ENCODE assay signal across 8 mouse cellular contexts in genomic region chr12:55078706-55079105, GRCm38 (mm10). TPM values are rescaled to one million over a fixed set of nuclear protein-coding genes. Genes with fewer than 3 reads are reported as not detected.
DNase-seq lines count a peak whose midpoint lies in the region; ATAC-seq and TF ChIP-seq lines count a peak whose summit lies in the region.
"Not testable (repeated sequence)": the region's sequence is repeated elsewhere in the genome, so short reads cannot be mapped to it uniquely, and the experiment has no call there.

No protein-coding gene starts in this region.

- H3K9ac ChIP-seq in hindbrain, embryonic 14.5 days; liver, postnatal 0 days (replicated peaks): not testable (repeated sequence)

- WGBS in forebrain, embryonic 10.5 days: 43% methylated on average over 2 of the region's 2 CpGs
- 47% methylated on average over 2 of the region's 2 CpGs for WGBS in hindbrain, embryonic 14.5 days
- WGBS in liver, postnatal 0 days (ENCODE audit: insufficient replicate concordance): 27% methylated on average over 2 of the region's 2 CpGs

- peak overlapping the region; percentile 71; the same call in 1 of the 2 replicates for H3K4me3 ChIP-seq in forebrain, embryonic 10.5 days
- H3K4me3 ChIP-seq in hindbrain, embryonic 14.5 days (replicated peaks; ENCODE audit: low read length); layer of hippocampus, adult 2 months; liver, postnatal 0 days (ENCODE audit: low read depth, low read length): not testable (repeated sequence)
- peak overlapping the region; percentile 49 for H3K4me3 ChIP-seq in myocyte

- H3K27me3 ChIP-seq in forebrain, embryonic 10.5 days (ENCODE audit: poor library complexity, severe bottlenecking); hindbrain, embryonic 14.5 days (ENCODE audit: control insufficient read depth, insufficient read depth, low read length); liver, postnatal 0 days (ENCODE audit: insufficient read depth, low read length); myocyte (ENCODE audit: control insufficient read depth, insufficient read depth, insufficient read length): not testable (repeated sequence)

- TF ChIP-seq EP300 in liver, postnatal 0 days (IDR thresholded peaks at IDR 0.05; ENCODE audit: low read depth): not testable (repeated sequence)

- not testable (repeated sequence) for H3K36me3 ChIP-seq in forebrain, embryonic 10.5 days (replicated peaks); hindbrain, embryonic 14.5 days (replicated peaks; ENCODE audit: control insufficient read depth, insufficient read depth); liver, postnatal 0 days (replicated peaks; ENCODE audit: insufficient read depth, low read length); myocyte (ENCODE audit: control insufficient read depth, insufficient read depth)

- TF ChIP-seq POLR2A in myocyte (IDR thresholded peaks at IDR 0.05; ENCODE audit: insufficient read length, low read depth): not testable (repeated sequence)

- not testable (repeated sequence) for ATAC-seq in hindbrain, embryonic 14.5 days (ENCODE audit: low FRiP score); liver, postnatal 0 days

- H3K4me1 ChIP-seq in forebrain, embryonic 10.5 days; hindbrain, embryonic 14.5 days (replicated peaks; ENCODE audit: control insufficient read depth, insufficient read depth, low read length): not testable (repeated sequence)
- H3K4me1 ChIP-seq in liver, postnatal 0 days (ENCODE audit: insufficient read depth): peaks cover 12% of the 10 kb centered on the region

- peak; percentile 48 for DNase-seq in A20 (ENCODE audit: low read depth, low spot score)
- peak; percentile 6 for DNase-seq in T-cell, adult 2 months (ENCODE audit: low spot score)
- not testable (repeated sequence) for DNase-seq in forebrain, embryonic 10.5 days (ENCODE audit: extremely low spot score, low spot score); layer of hippocampus, adult 2 months (ENCODE audit: low spot score in 2 of 2); liver, postnatal 0 days
- DNase-seq in hindbrain, embryonic 14.5 days (ENCODE audit: low spot score): peak; percentile 24
- peak; percentile 20 for DNase-seq in thymus, postnatal 4 days

- peaks cover 18% of the 10 kb centered on the region for H3K79me2 ChIP-seq in myocyte (ENCODE audit: control insufficient read depth, insufficient read depth)

- peak; percentile 65 for TF ChIP-seq CTCF in layer of hippocampus, adult 2 months (conservative IDR thresholded peaks at IDR 0.05)
- peak; percentile 56 for TF ChIP-seq CTCF in liver, postnatal 0 days (IDR thresholded peaks at IDR 0.05; ENCODE audit: low read depth)

- H3K4me2 ChIP-seq in hindbrain, embryonic 14.5 days (replicated peaks): peak overlapping the region; percentile 67
- H3K4me2 ChIP-seq in liver, postnatal 0 days (ENCODE audit: low read depth, low read length): peak overlapping the region; percentile 79; the same call in 1 of the 2 replicates
- peak overlapping the region; percentile 78 for H3K4me2 ChIP-seq in myocyte (ENCODE audit: low read depth)

- not testable (repeated sequence) for H3K9me3 ChIP-seq in forebrain, embryonic 10.5 days; hindbrain, embryonic 14.5 days (ENCODE audit: control insufficient read depth, low read length); liver, postnatal 0 days (ENCODE audit: low read length)

- H3K27ac ChIP-seq in forebrain, embryonic 10.5 days; hindbrain, embryonic 14.5 days; layer of hippocampus, adult 2 months; liver, postnatal 0 days (ENCODE audit: low read depth): not testable (repeated sequence)

- H3ac ChIP-seq in myocyte (ENCODE audit: control insufficient read depth, insufficient read length): not testable (repeated sequence)

RNA-seq across cellular contexts. Expression of gene 2700097O09Rik, which starts 1.2 kb away (rescaled TPM):
- 45.3 and 49.4 TPM in 2 replicates for polyA plus RNA-seq in forebrain, embryonic 10.5 days (2016; fragmentation: Nextera tagmentation; extraction: Ambion mirVana)
- 26.6 and 27.5 TPM in 2 replicates for polyA plus RNA-seq in hindbrain, embryonic 14.5 days (2014; fragmentation: Nextera tagmentation; extraction: Ambion mirVana)
- 10 to 100 TPM in 1 of 2 experiments, 1 to 10 TPM in 1; 9.9 to 11.4 TPM for total RNA-seq in layer of hippocampus, adult 2 months (2021)
- 13.2 and 14.0 TPM in 2 replicates for polyA plus RNA-seq in liver, postnatal 0 days (2015; fragmentation: Nextera tagmentation; extraction: Ambion mirVana)
- 4.5 TPM for polyA plus RNA-seq in myocyte (2012; fragmentation: generic; extraction: Trizol)

RNA-seq across cellular contexts. Expression of gene Srp54a, which starts 1.4 kb away (rescaled TPM):
- polyA plus RNA-seq in forebrain, embryonic 10.5 days (2016; fragmentation: Nextera tagmentation; extraction: Ambion mirVana): 140 and 155 TPM in 2 replicates
- polyA plus RNA-seq in hindbrain, embryonic 14.5 days (2014; fragmentation: Nextera tagmentation; extraction: Ambion mirVana): 210 and 219 TPM in 2 replicates
- 10 to 100 TPM; 86.3 to 87.0 TPM for total RNA-seq in layer of hippocampus, adult 2 months (2021)
- 67.0 and 69.3 TPM in 2 replicates for polyA plus RNA-seq in liver, postnatal 0 days (2015; fragmentation: Nextera tagmentation; extraction: Ambion mirVana)
- 28.2 TPM for polyA plus RNA-seq in myocyte (2012; fragmentation: generic; extraction: Trizol)

RNA-seq across cellular contexts. Expression of gene Fam177a, which starts 45.6 kb away (rescaled TPM):
- 8.5 and 9.3 TPM in 2 replicates for polyA plus RNA-seq in forebrain, embryonic 10.5 days (2016; fragmentation: Nextera tagmentation; extraction: Ambion mirVana)
- 57.2 and 63.6 TPM in 2 replicates for polyA plus RNA-seq in hindbrain, embryonic 14.5 days (2014; fragmentation: Nextera tagmentation; extraction: Ambion mirVana)
- 10 to 100 TPM; 12.3 to 15.5 TPM for total RNA-seq in layer of hippocampus, adult 2 months (2021)
- 6.8 and 7.5 TPM in 2 replicates for polyA plus RNA-seq in liver, postnatal 0 days (2015; fragmentation: Nextera tagmentation; extraction: Ambion mirVana)
- 17.5 TPM for polyA plus RNA-seq in myocyte (2012; fragmentation: generic; extraction: Trizol)
